8 mouse cellular contexts compared by ENCODE assay signal in the genomic region with DNA sequence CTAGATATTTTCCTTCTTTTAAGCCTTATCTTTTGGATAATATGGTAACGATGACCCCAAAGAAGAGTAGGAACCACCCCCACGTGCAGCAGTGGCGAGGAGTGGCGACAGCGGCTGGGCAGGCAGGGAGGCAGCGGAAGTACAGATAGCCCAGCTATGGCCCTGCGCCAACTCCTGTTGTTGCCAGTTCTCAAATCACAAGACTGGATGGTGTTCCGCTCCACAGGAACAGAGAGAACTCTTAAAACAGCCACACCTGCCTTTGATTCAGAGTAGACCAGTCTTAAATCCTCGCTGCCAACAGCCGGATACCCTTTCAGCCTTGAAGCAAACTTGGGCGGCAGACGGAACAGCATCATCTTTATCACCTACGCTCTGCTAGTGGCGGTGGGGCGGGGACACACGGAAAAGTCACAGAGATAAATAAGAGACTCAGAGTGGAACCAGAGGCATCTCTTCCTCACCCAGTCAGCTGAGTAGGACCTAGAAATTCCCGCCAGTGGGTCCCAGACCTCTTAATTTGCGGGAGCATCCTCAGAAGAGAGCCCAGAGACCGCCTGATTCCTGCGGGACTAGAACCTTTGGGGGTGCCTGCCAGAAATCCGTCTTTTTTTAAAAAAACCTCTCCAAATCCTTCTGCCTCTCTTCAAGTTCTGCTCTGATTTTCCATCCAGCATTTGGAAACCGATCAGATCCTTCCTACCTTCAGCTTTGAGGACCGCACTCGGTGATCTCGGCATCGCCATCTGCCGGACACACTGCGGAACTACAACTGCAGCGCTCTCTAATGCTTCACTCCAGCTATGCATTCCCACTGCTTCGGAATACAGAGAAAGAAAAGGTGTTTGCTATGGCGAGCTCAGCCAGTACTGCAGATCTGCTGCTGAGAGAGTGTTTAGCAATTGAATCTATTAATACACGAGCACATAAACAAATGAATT. TPM values are rescaled to one million over a fixed set of nuclear protein-coding genes. Genes with fewer than 3 reads are reported as not detected.
DNase-seq lines count a peak whose midpoint lies in the region; ATAC-seq and TF ChIP-seq lines count a peak whose summit lies in the region.

No protein-coding gene starts in this region.

- no peaks in the 10 kb centered on the region for H3K36me3 ChIP-seq in heart, embryonic 11.5 days (ENCODE audit: control insufficient read depth, insufficient read depth, low read length)
- H3K36me3 ChIP-seq in kidney, embryonic 15.5 days: no peaks in the 10 kb centered on the region
- no peaks in the 10 kb centered on the region for H3K36me3 ChIP-seq in limb, embryonic 15.5 days
- H3K36me3 ChIP-seq in midbrain, postnatal 0 days (ENCODE audit: insufficient read depth, low read length): no peaks in the 10 kb centered on the region

- TF ChIP-seq CTCF in midbrain, postnatal 0 days (IDR thresholded peaks at IDR 0.05): peak; percentile 98

- H3K4me3 ChIP-seq in heart, embryonic 11.5 days (ENCODE audit: low read depth, low read length): peak overlapping the region; percentile 39
- peak overlapping the region; percentile 40 for H3K4me3 ChIP-seq in kidney, embryonic 15.5 days (replicated peaks)
- peak overlapping the region; percentile 29 for H3K4me3 ChIP-seq in limb, embryonic 15.5 days
- H3K4me3 ChIP-seq in midbrain, postnatal 0 days (ENCODE audit: low read depth, low read length): peak overlapping the region; percentile 32

- H3K9ac ChIP-seq in heart, embryonic 11.5 days (ENCODE audit: low read depth, low read length): peak overlapping the region; percentile 13
- peak overlapping the region; percentile 24 for H3K9ac ChIP-seq in kidney, embryonic 15.5 days
- no peak overlapping the region for H3K9ac ChIP-seq in limb, embryonic 15.5 days
- H3K9ac ChIP-seq in midbrain, postnatal 0 days (replicated peaks; ENCODE audit: low read length, poor library complexity, severe bottlenecking): no peak overlapping the region; the same call in 1 of the 2 replicates

- WGBS in heart, embryonic 11.5 days (ENCODE audit: insufficient replicate concordance): 4% methylated on average over 32 of the region's 32 CpGs
- WGBS in kidney, embryonic 15.5 days: 4% methylated on average over 32 of the region's 32 CpGs
- 4% methylated on average over 32 of the region's 32 CpGs for WGBS in limb, embryonic 15.5 days
- WGBS in midbrain, postnatal 0 days: 7% methylated on average over 32 of the region's 32 CpGs

- ATAC-seq in erythroblast, adult 5-6 weeks (replicated peaks; ENCODE audit: low FRiP score, poor library complexity, severe bottlenecking): peak; percentile 88
- no peak for ATAC-seq in heart, embryonic 11.5 days (replicated peaks; ENCODE audit: insufficient number of reproducible peaks, low FRiP score, low TSS enrichment)
- peak; percentile 31 for ATAC-seq in kidney, embryonic 15.5 days (replicated peaks; ENCODE audit: low FRiP score)
- no peak for ATAC-seq in limb, embryonic 15.5 days (ENCODE audit: insufficient number of reproducible peaks, low FRiP score, low TSS enrichment, low read depth)
- ATAC-seq in midbrain, postnatal 0 days (ENCODE audit: low FRiP score): peak; percentile 62

- H3K9me3 ChIP-seq in heart, embryonic 11.5 days (replicated peaks; ENCODE audit: control insufficient read depth, low read length): no peaks in the 10 kb centered on the region
- no peaks in the 10 kb centered on the region for H3K9me3 ChIP-seq in kidney, embryonic 15.5 days (replicated peaks)
- H3K9me3 ChIP-seq in limb, embryonic 15.5 days: no peaks in the 10 kb centered on the region
- H3K9me3 ChIP-seq in midbrain, postnatal 0 days (ENCODE audit: low read length): no peaks in the 10 kb centered on the region

- peaks cover 9% of the 10 kb centered on the region for H3K4me1 ChIP-seq in heart, embryonic 11.5 days (ENCODE audit: control insufficient read depth, insufficient read depth, low read length)
- peaks cover 28% of the 10 kb centered on the region for H3K4me1 ChIP-seq in kidney, embryonic 15.5 days
- H3K4me1 ChIP-seq in limb, embryonic 15.5 days: peaks cover 20% of the 10 kb centered on the region
- H3K4me1 ChIP-seq in midbrain, postnatal 0 days (ENCODE audit: insufficient read depth, low read length): peaks cover 8% of the 10 kb centered on the region

- H3K4me2 ChIP-seq in heart, embryonic 11.5 days: peak overlapping the region; percentile 85
- H3K4me2 ChIP-seq in kidney, embryonic 15.5 days: peak overlapping the region; percentile 71
- peak overlapping the region; percentile 62 for H3K4me2 ChIP-seq in limb, embryonic 15.5 days
- H3K4me2 ChIP-seq in midbrain, postnatal 0 days (ENCODE audit: low read depth, low read length, poor library complexity, severe bottlenecking): peak overlapping the region; percentile 68

- H3K27me3 ChIP-seq in heart, embryonic 11.5 days (ENCODE audit: control insufficient read depth, insufficient read depth, low read length): no peaks in the 10 kb centered on the region
- H3K27me3 ChIP-seq in kidney, embryonic 15.5 days: peaks cover 5% of the 10 kb centered on the region; the same call in 1 of the 2 replicates
- 0 out of 2 replicates have a peak, but pooled peaks cover 3% of the 10 kb centered on the region for H3K27me3 ChIP-seq in limb, embryonic 15.5 days
- peaks cover 9% of the 10 kb centered on the region for H3K27me3 ChIP-seq in midbrain, postnatal 0 days (ENCODE audit: insufficient read depth, low read length)

- peak; percentile 83 to 84 for DNase-seq in B cell, adult 2 months
- DNase-seq in brain, adult 2 months (ENCODE audit: low read depth, low spot score): peak; percentile 94
- DNase-seq in midbrain, postnatal 0 days (ENCODE audit: low spot score): peak; percentile 91
- DNase-seq in spleen, postnatal 10 days (ENCODE audit: low spot score in 2 of 2): peak; percentile 83 to 90

- 0 out of 2 replicates have a peak overlapping the region, but pooled peaks have one; percentile 18 for H3K27ac ChIP-seq in heart, embryonic 11.5 days (ENCODE audit: low read depth, low read length)
- peak overlapping the region; percentile 60 for H3K27ac ChIP-seq in kidney, embryonic 15.5 days
- H3K27ac ChIP-seq in limb, embryonic 15.5 days: no peak overlapping the region
- H3K27ac ChIP-seq in midbrain, postnatal 0 days (ENCODE audit: low read depth, low read length): peak overlapping the region; percentile 44; the same call in 1 of the 2 replicates

RNA-seq across cellular contexts. Expression of a gene that starts 15.8 kb away (rescaled TPM):
- total RNA-seq in erythroblast, adult 5-6 weeks (2015; ENCODE audit: low replicate concordance): 1,739 and 1,947 TPM in 2 replicates
- total RNA-seq in erythroblast, adult 5-6 weeks (2017; ENCODE audit: low replicate concordance): 548 and 914 TPM in 2 replicates
- 1,014 and 1,054 TPM in 2 replicates for polyA plus RNA-seq in heart, embryonic 11.5 days (2014; fragmentation: Nextera tagmentation; extraction: Ambion mirVana)
- polyA plus RNA-seq in kidney, embryonic 15.5 days (2015; fragmentation: Nextera tagmentation; extraction: Ambion mirVana): 1,011 and 1,156 TPM in 2 replicates
- polyA plus RNA-seq in limb, embryonic 15.5 days (2015; fragmentation: Nextera tagmentation; extraction: Ambion mirVana): 944 and 1,088 TPM in 2 replicates
- 555 and 595 TPM in 2 replicates for total RNA-seq in midbrain, postnatal 0 days (2014; rRNA removed)
- polyA plus RNA-seq in midbrain, postnatal 0 days (2015; fragmentation: Nextera tagmentation; extraction: Ambion mirVana): 612 and 651 TPM in 2 replicates

RNA-seq across cellular contexts. Expression of a gene that starts 42.3 kb away (rescaled TPM):
- total RNA-seq in erythroblast, adult 5-6 weeks (2015; ENCODE audit: low replicate concordance): 8.2 and 13.3 TPM in 2 replicates
- total RNA-seq in erythroblast, adult 5-6 weeks (2017; ENCODE audit: low replicate concordance): 3.4 and 7.0 TPM in 2 replicates
- 5.8 and 7.2 TPM in 2 replicates for polyA plus RNA-seq in heart, embryonic 11.5 days (2014; fragmentation: Nextera tagmentation; extraction: Ambion mirVana)
- 9.7 and 10.4 TPM in 2 replicates for polyA plus RNA-seq in kidney, embryonic 15.5 days (2015; fragmentation: Nextera tagmentation; extraction: Ambion mirVana)
- 2.6 and 3.7 TPM in 2 replicates for polyA plus RNA-seq in limb, embryonic 15.5 days (2015; fragmentation: Nextera tagmentation; extraction: Ambion mirVana)
- total RNA-seq in midbrain, postnatal 0 days (2014; rRNA removed): 9.6 and 17.1 TPM in 2 replicates
- 6.2 and 6.5 TPM in 2 replicates for polyA plus RNA-seq in midbrain, postnatal 0 days (2015; fragmentation: Nextera tagmentation; extraction: Ambion mirVana)

Comparison
In these comparisons a context has a peak if more than half of its experiments do, and no peak if none do; other contexts are left out.
1. ATAC-seq: peak in erythroblast, adult 5-6 weeks (single experiment), kidney, embryonic 15.5 days (single experiment) and midbrain, postnatal 0 days (single experiment); none in heart, embryonic 11.5 days (single experiment) and limb, embryonic 15.5 days (single experiment).
2. H3K9ac ChIP-seq: peak in heart, embryonic 11.5 days (single experiment) and kidney, embryonic 15.5 days (single experiment); none in limb, embryonic 15.5 days (single experiment) and midbrain, postnatal 0 days (single experiment).
3. Peak in every context shown above with its lines, with median percentiles within 50 percentile points of each other: DNase-seq, H3K4me2 ChIP-seq and H3K4me3 ChIP-seq.